Comparison of ENCODE assay signal across 7 mouse cellular contexts in genomic region chr2:26090876-26091770, GRCm38 (mm10). TPM values are rescaled to one million over a fixed set of nuclear protein-coding genes. Genes with fewer than 3 reads are reported as not detected.
DNase-seq lines count a peak whose midpoint lies in the region; ATAC-seq and TF ChIP-seq lines count a peak whose summit lies in the region.

No protein-coding gene starts in this region.

- TF ChIP-seq CTCF in heart, postnatal 0 days (IDR thresholded peaks at IDR 0.05; ENCODE audit: low read depth) = no peak

- ATAC-seq in common myeloid progenitor, adult 5-6 weeks (replicated peaks; ENCODE audit: low read depth, poor library complexity, severe bottlenecking) = peak; percentile 43
- 0 out of 2 replicates have a peak, but pooled peaks have one; percentile 19 for ATAC-seq in heart, postnatal 0 days (ENCODE audit: insufficient read depth, low read depth)
- ATAC-seq in limb, embryonic 13.5 days (ENCODE audit: low FRiP score, low read depth) = peak; percentile 55
- peak; percentile 43 for ATAC-seq in neural tube, embryonic 11.5 days (ENCODE audit: insufficient read depth, low FRiP score, low TSS enrichment)

- peaks cover 40% of the 10 kb centered on the region for H3K4me1 ChIP-seq in heart, postnatal 0 days (ENCODE audit: control insufficient read depth, insufficient read depth)
- H3K4me1 ChIP-seq in limb, embryonic 13.5 days = peaks cover 33% of the 10 kb centered on the region
- peaks cover 8% of the 10 kb centered on the region for H3K4me1 ChIP-seq in neural tube, embryonic 11.5 days (ENCODE audit: control insufficient read depth, insufficient read depth, low read length)

- peak overlapping the region; percentile 2; the same call in 1 of the 2 replicates for H3K9ac ChIP-seq in heart, postnatal 0 days (replicated peaks; ENCODE audit: low read depth, low read length)
- peak overlapping the region; percentile 84 for H3K9ac ChIP-seq in limb, embryonic 13.5 days
- peak overlapping the region; percentile 86 for H3K9ac ChIP-seq in neural tube, embryonic 11.5 days (ENCODE audit: low read length)

- no peak overlapping the region for H3K27ac ChIP-seq in heart, postnatal 0 days (ENCODE audit: low read depth)
- H3K27ac ChIP-seq in limb, embryonic 13.5 days = peak overlapping the region; percentile 87
- peak overlapping the region; percentile 84 for H3K27ac ChIP-seq in neural tube, embryonic 11.5 days (ENCODE audit: low read depth, low read length)

- no peaks in the 10 kb centered on the region for H3K36me3 ChIP-seq in heart, postnatal 0 days (replicated peaks; ENCODE audit: control insufficient read depth, insufficient read depth, low read length)
- H3K36me3 ChIP-seq in limb, embryonic 13.5 days = peaks cover 11% of the 10 kb centered on the region
- no peaks in the 10 kb centered on the region for H3K36me3 ChIP-seq in neural tube, embryonic 11.5 days (ENCODE audit: control insufficient read depth, insufficient read depth, low read length)

- H3K27me3 ChIP-seq in heart, postnatal 0 days (ENCODE audit: control insufficient read depth, insufficient read depth, low read length) = peaks cover 15% of the 10 kb centered on the region
- H3K27me3 ChIP-seq in limb, embryonic 13.5 days = peaks cover 38% of the 10 kb centered on the region
- H3K27me3 ChIP-seq in neural tube, embryonic 11.5 days (ENCODE audit: control insufficient read depth, insufficient read depth, low read length) = no peaks in the 10 kb centered on the region

- H3K9me3 ChIP-seq in heart, postnatal 0 days (replicated peaks; ENCODE audit: control insufficient read depth, low read length) = no peaks in the 10 kb centered on the region
- H3K9me3 ChIP-seq in limb, embryonic 13.5 days = no peaks in the 10 kb centered on the region
- no peaks in the 10 kb centered on the region for H3K9me3 ChIP-seq in neural tube, embryonic 11.5 days (ENCODE audit: control insufficient read depth, low read length)

- peak overlapping the region; percentile 53 for H3K4me3 ChIP-seq in heart, postnatal 0 days (ENCODE audit: low read depth, low read length)
- H3K4me3 ChIP-seq in limb, embryonic 13.5 days = peak overlapping the region; percentile 63
- peak overlapping the region; percentile 54 for H3K4me3 ChIP-seq in neural tube, embryonic 11.5 days (ENCODE audit: low read depth, low read length)

- 5% methylated on average over 39 of the region's 39 CpGs for WGBS in heart, postnatal 0 days
- under 1% methylated on average over 38 of the region's 39 CpGs for WGBS in limb, embryonic 13.5 days
- under 1% methylated on average over 34 of the region's 39 CpGs for WGBS in neural tube, embryonic 11.5 days

- TF ChIP-seq EP300 in heart, postnatal 0 days (IDR thresholded peaks at IDR 0.05; ENCODE audit: low read depth) = no peak

- H3K4me2 ChIP-seq in heart, postnatal 0 days (ENCODE audit: low read depth, low read length) = peak overlapping the region; percentile 86
- peak overlapping the region; percentile 98 for H3K4me2 ChIP-seq in limb, embryonic 13.5 days (replicated peaks)
- H3K4me2 ChIP-seq in neural tube, embryonic 11.5 days (ENCODE audit: low read depth) = peak overlapping the region; percentile 95

- DNase-seq in spleen, postnatal 10 days (ENCODE audit: low spot score in 2 of 2) = peak; percentile 35 to 48
- no peak for DNase-seq in spleen, postnatal 36 days (ENCODE audit: low spot score in 2 of 2)
- DNase-seq in heart, postnatal 0 days (ENCODE audit: low spot score) = no peak
- DNase-seq in neural tube, embryonic 11.5 days (ENCODE audit: low spot score) = peak; percentile 60
- no peak for DNase-seq in urinary bladder, postnatal 25 days (ENCODE audit: low spot score)

RNA-seq across cellular contexts. Expression of gene Nacc2, which starts 31.9 kb away (rescaled TPM):
- 0.87 and 4.1 TPM in 2 replicates for total RNA-seq in common myeloid progenitor, adult 5-6 weeks (2017)
- 6.8 and 20.6 TPM in 2 replicates for total RNA-seq in heart, postnatal 0 days (2014; rRNA removed; ENCODE audit: low replicate concordance)
- 5.4 and 6.9 TPM in 2 replicates for polyA plus RNA-seq in heart, postnatal 0 days (2015; fragmentation: Nextera tagmentation; extraction: Ambion mirVana)
- 5.2 and 6.0 TPM in 2 replicates for polyA plus RNA-seq in limb, embryonic 13.5 days (2015; fragmentation: Nextera tagmentation; extraction: Ambion mirVana)
- polyA plus RNA-seq in neural tube, embryonic 11.5 days (2014; fragmentation: Nextera tagmentation; extraction: Ambion mirVana) = 8.2 and 9.8 TPM in 2 replicates

Comparison
In these comparisons a context has a peak if more than half of its experiments do, and no peak if none do; other contexts are left out.
1. DNase-seq: peak in spleen, postnatal 10 days (2 of 2) and neural tube, embryonic 11.5 days (single experiment); none in spleen, postnatal 36 days (0 of 2), heart, postnatal 0 days (single experiment) and urinary bladder, postnatal 25 days (single experiment).
2. H3K9ac ChIP-seq: peak in every context shown above with its lines; median percentile 86 in neural tube, embryonic 11.5 days; 84 in limb, embryonic 13.5 days; 2 in heart, postnatal 0 days.
3. Peak in every context shown above with its lines, with median percentiles within 50 percentile points of each other: ATAC-seq, H3K4me2 ChIP-seq and H3K4me3 ChIP-seq.